Mouse (Mus musculus) intestine, embryonic 15.5 days (tissue): ENCODE data around the gene Ankmy2. TPM values are rescaled to one million over a fixed set of nuclear protein-coding genes. Genes with fewer than 3 reads are reported as not detected.

Experiments used
- ATAC-seq: fragments of 200-750 bp; cut with Nextera tagmentation; 2 replicates; pipeline ENCODE4 v1.8.0; 2017; ENCODE audit warnings: moderate TSS enrichment, moderate library complexity
- H3K27ac ChIP-seq: fragments of 300-500 bp; sonication (generic); 2 replicates; pipeline ENCODE4 v1.5.1; 2015; ENCODE audit warnings: mild to moderate bottlenecking, inconsistent platforms
- H3K27me3 ChIP-seq: fragments of 300-500 bp; sonication (generic); replicated peaks from 2 replicates; pipeline ENCODE4 v1.6.1; 2015; ENCODE audit warnings: inconsistent platforms
- H3K36me3 ChIP-seq: fragments of 300-500 bp; sonication (generic); 2 replicates; pipeline ENCODE4 v1.6.1; 2015; ENCODE audit warnings: inconsistent platforms
- H3K4me1 ChIP-seq: fragments of 300-500 bp; sonication (generic); replicated peaks from 2 replicates; pipeline ENCODE4 v1.6.1; 2015; ENCODE audit warnings: inconsistent platforms
- H3K4me2 ChIP-seq: fragments of 300-500 bp; sonication (generic); replicated peaks from 2 replicates; pipeline ENCODE4 v1.6.1; 2015; ENCODE audit warnings: mild to moderate bottlenecking, inconsistent platforms
- H3K4me3 ChIP-seq: fragments of 300-500 bp; sonication (generic); replicated peaks from 2 replicates; pipeline ENCODE4 v1.5.1; 2015; ENCODE audit warnings: inconsistent platforms
- H3K9ac ChIP-seq: fragments of 300-500 bp; sonication (generic); 2 replicates; pipeline ENCODE4 v1.6.1; 2015; ENCODE audit warnings: inconsistent platforms
- H3K9me3 ChIP-seq: fragments of 300-500 bp; sonication (generic); 2 replicates; pipeline ENCODE4 v1.6.1; 2016; ENCODE audit warnings: inconsistent platforms
- WGBS: fragments of 180-500 bp; shearing (Covaris S2); methylation state at CpG from one replicate; pipeline ENCODE4 v1.1.7; 2015; 5-methylcytosine and 5-hydroxymethylcytosine counted together
- polyA plus RNA-seq: library from polyadenylated mRNA; unstranded; fragments of >200 nt; fragmentation: Nextera tagmentation; extraction: Ambion mirVana; gene quantifications from 2 replicates; pipeline ENCODE4 v1.2.1, GENCODE M21; 2015

The Ankmy2 gene
- polyA plus RNA-seq, 1 experiment from 2014 or later = 37.6 TPM

DNA sequence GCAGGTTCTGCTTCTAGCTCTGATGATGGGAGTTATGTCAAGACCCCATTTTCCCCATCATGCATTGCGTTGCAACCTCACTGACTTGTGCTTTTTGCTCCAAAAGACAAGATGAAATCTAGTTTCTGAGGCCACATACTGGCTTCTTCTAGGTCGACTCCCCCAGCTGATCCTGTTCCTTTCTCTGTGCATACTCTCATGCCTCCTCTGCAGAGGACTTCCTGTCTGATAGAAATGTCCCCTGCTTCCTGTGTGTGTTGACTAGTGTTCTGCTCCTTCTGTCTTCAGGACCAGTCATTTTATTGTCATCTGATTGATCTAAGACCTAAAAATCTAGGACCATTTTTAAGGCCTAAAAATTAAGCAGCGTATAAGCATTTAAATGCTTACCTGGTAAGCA is 21.5 kb upstream of the Ankmy2 start:
- H3K27me3 ChIP-seq = no peaks in the 10 kb centered on the region
- 0 out of 2 replicates have a peak, but pooled peaks cover 5% of the 10 kb centered on the region for H3K36me3 ChIP-seq
- H3K4me3 ChIP-seq = no peak overlapping the region
- ATAC-seq = no peak
- no peaks in the 10 kb centered on the region for H3K4me1 ChIP-seq
- 86% methylated on average over 3 of the region's 3 CpGs for WGBS
- H3K4me2 ChIP-seq = no peak overlapping the region
- no peak overlapping the region for H3K9ac ChIP-seq
- H3K9me3 ChIP-seq = no peaks in the 10 kb centered on the region
- no peak overlapping the region for H3K27ac ChIP-seq

DNA sequence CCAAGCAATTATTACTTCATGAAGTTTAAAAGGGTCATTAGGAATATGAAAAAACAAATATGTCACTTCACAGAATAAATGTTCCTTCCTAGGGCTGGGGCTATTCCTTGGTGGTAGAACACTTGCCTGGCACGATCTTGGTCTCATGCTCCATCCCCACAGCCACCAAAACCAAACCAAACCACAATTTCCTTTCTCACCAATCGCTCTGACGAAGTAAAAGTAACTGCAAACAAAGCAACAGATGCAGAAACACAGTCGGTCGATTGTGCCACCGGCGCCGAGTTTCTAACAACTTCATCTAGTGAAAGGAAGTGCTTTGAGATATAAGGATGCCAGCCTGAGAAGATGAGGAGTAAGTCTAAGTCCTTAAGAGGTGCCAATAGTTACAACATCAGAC is 20.6 kb upstream of the Ankmy2 start:
- no peak overlapping the region for H3K4me3 ChIP-seq
- no peak overlapping the region for H3K9ac ChIP-seq
- WGBS = 97% methylated on average over 8 of the region's 8 CpGs
- H3K9me3 ChIP-seq = no peaks in the 10 kb centered on the region
- no peaks in the 10 kb centered on the region for H3K27me3 ChIP-seq
- no peak for ATAC-seq
- no peak overlapping the region for H3K27ac ChIP-seq
- H3K4me1 ChIP-seq = no peaks in the 10 kb centered on the region
- H3K36me3 ChIP-seq = 0 out of 2 replicates have a peak, but pooled peaks cover 5% of the 10 kb centered on the region
- no peak overlapping the region for H3K4me2 ChIP-seq

DNA sequence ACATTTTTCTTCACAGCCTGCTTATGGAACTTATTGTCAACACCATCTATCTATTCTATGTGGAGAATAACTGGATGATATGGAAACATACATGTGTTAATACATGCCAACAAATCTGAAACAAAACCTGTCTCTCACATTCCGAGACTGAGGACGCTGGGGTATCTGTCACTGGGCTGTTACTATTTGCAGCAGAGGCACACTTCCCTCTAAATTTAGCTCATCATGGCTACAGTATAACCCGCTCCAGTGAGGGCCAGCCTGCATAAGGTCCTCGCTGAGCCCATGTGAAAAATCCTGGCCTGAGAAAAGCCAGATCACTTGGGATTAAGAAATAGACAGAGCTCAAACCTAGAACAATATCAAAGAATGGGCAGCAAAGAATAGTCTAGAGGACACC is 19.7 kb upstream of the Ankmy2 start:
- WGBS = 88% methylated on average over 4 of the region's 4 CpGs
- Histone ChIP-seq H3K27ac (no peak overlapping the region), H3K9ac (no peak overlapping the region), H3K4me1 (no peaks in the 10 kb centered on the region), H3K9me3 (no peaks in the 10 kb centered on the region), H3K36me3 (0 out of 2 replicates have a peak, but pooled peaks cover 5% of the 10 kb centered on the region), H3K4me2 (no peak overlapping the region), H3K27me3 (no peaks in the 10 kb centered on the region), H3K4me3 (no peak overlapping the region)
- no peak for ATAC-seq

DNA sequence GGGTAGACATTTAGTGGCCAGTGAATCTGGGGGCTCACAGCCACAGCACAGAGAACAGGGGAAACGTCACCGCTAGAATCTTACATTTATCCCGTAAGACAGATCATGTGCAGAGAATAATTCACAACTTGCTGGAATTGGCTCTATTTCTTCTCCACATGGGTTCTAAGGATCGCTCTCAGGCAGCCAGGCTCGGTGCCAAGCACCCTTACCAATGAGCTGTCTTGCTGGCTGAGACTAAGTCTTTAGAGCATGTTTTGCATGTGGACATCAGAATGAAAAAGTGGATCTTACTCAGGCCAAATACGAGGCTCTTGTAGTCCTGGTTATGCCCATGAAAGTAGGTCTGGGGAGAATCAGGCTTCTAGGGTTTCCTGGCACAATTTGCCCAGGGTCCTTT is 16.5 kb upstream of the Ankmy2 start:
- no peak overlapping the region for H3K4me2 ChIP-seq
- ATAC-seq = no peak
- H3K27ac ChIP-seq = no peak overlapping the region
- no peaks in the 10 kb centered on the region for H3K27me3 ChIP-seq
- no peaks in the 10 kb centered on the region for H3K4me1 ChIP-seq
- no peaks in the 10 kb centered on the region for H3K9me3 ChIP-seq
- H3K9ac ChIP-seq = no peak overlapping the region
- 92% methylated on average over 6 of the region's 6 CpGs for WGBS
- H3K4me3 ChIP-seq = no peak overlapping the region
- H3K36me3 ChIP-seq = no peaks in the 10 kb centered on the region

DNA sequence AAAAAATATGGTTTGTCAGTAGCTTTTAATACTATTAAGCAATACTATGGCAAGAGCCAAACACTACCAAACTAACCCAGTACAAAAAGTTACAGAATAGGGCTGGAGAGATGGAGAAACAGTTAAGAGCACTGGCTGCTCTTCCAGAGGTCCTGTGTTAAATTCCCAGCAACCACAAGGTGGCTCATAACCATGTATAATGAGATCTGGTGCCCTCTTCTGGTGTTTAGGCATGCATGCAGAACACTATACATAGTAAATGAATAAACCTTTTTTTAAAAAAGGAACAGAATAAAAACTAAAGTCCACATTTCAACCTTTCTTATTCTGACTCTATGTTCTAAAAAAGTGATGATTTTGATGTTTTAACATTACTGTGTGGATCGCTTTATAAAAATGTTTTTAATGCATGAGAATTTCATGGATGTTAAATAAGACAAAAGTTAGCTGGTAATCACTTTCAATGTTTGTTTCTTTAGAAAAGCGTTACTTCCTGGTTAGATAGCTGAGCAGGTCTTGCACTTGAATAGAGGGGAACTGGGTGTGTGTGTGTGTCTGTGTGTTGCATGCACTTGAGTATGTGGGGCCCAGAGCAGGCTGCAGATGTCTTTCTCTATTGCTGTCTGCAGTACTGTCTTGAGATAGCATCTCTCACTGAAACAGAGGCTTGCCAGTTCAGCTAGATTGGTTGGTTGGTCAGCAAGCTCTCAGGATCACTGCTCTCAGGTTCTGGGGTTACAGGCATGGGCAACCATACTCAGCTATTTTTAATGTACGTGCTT is 10.5 kb upstream of the Ankmy2 start:
- H3K4me1 ChIP-seq = 0 out of 2 replicates have a peak, but pooled peaks cover 4% of the 10 kb centered on the region
- no peak overlapping the region for H3K9ac ChIP-seq
- ATAC-seq = no peak
- no peak overlapping the region for H3K4me2 ChIP-seq
- no peaks in the 10 kb centered on the region for H3K36me3 ChIP-seq
- H3K9me3 ChIP-seq = no peaks in the 10 kb centered on the region
- no peak overlapping the region for H3K27ac ChIP-seq
- H3K4me3 ChIP-seq = no peak overlapping the region
- 93% methylated on average over 3 of the region's 3 CpGs for WGBS
- no peaks in the 10 kb centered on the region for H3K27me3 ChIP-seq

DNA sequence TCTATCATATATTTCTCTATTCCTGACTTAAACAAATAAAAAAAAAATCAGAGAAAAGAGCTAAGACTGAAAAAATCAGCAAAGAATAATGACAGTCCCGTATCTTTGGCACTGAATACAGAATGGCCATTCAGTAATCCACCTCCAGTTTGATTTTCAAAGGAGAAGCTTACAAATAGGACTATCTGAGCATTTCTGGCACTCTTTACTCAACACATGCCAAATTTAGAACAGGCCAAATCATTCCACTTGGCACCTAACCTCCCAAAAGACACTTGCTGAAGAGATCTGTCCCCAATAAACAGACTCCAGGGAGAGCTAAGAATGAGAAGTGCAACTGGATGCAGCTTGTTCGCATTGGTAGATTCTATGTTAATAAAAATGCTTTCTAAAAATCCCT is 6.6 kb upstream of the Ankmy2 start:
- ATAC-seq = no peak
- Histone ChIP-seq H3K4me3 (no peak overlapping the region), H3K4me2 (no peak overlapping the region), H3K9ac (no peak overlapping the region), H3K27me3 (no peaks in the 10 kb centered on the region), H3K4me1 (0 out of 2 replicates have a peak, but pooled peaks cover 9% of the 10 kb centered on the region), H3K9me3 (no peaks in the 10 kb centered on the region), H3K27ac (no peak overlapping the region), H3K36me3 (no peaks in the 10 kb centered on the region)
- 89% methylated on average over 2 of the region's 2 CpGs for WGBS

DNA sequence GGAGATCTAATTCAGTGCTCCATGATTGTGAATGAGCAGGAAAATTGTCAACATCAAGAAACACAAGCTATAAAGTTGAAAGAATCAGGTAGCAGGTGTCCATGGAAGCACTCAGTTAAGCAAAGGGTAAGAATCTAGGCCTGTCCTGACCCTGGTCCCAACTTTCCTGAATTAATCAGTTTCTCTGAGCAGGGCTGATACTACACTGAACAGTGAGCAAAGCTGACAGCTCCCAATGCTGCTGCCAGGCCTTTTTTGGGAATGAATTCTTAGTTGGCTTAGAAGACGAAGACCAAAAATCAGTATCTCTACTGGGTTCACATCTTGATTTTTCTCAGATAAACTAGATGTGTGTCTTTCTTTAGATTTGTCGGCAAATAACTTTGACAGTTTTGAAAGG is 6.2 kb upstream of the Ankmy2 start:
- no peak overlapping the region for H3K4me2 ChIP-seq
- ATAC-seq = no peak
- no peaks in the 10 kb centered on the region for H3K36me3 ChIP-seq
- H3K9ac ChIP-seq = no peak overlapping the region
- H3K27me3 ChIP-seq = no peaks in the 10 kb centered on the region
- H3K9me3 ChIP-seq = no peaks in the 10 kb centered on the region
- 86% methylated on average over 2 of the region's 2 CpGs for WGBS
- H3K4me3 ChIP-seq = no peak overlapping the region
- H3K27ac ChIP-seq = no peak overlapping the region
- 0 out of 2 replicates have a peak, but pooled peaks cover 9% of the 10 kb centered on the region for H3K4me1 ChIP-seq

DNA sequence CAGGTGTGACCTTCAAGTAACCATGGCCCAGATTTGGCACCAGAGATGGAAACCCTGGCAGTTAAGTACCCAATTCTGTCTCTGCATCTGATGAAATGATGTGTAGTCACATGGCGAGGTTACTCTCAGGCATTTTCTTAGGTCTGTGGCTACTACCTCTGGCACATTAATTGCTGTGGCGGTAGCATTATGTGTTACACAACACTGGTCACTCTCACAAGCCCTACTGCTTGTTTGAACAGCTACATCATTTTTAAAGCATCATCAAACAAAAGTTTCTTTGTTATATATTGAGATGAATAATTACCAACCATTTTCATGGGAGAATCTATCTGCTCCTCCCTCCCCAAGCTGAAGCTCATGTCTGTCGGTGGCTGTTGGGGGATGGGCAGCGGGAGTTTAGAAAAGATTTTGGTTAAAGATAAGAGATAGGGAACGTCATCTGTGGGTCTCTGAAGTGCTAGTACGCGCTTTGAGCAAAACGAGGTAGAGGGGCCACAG is 1.7 kb upstream of the Ankmy2 start:
- no peaks in the 10 kb centered on the region for H3K9me3 ChIP-seq
- peak overlapping the region; percentile 93 for H3K4me3 ChIP-seq
- H3K27me3 ChIP-seq = no peaks in the 10 kb centered on the region
- peaks cover 11% of the 10 kb centered on the region; the same call in 1 of the 2 replicates for H3K4me1 ChIP-seq
- peak overlapping the region; percentile 83 for H3K4me2 ChIP-seq
- WGBS = 10% methylated on average over 8 of the region's 8 CpGs
- H3K9ac ChIP-seq = peak overlapping the region; percentile 92
- no peak overlapping the region for H3K27ac ChIP-seq
- no peak for ATAC-seq
- no peaks in the 10 kb centered on the region for H3K36me3 ChIP-seq

DNA sequence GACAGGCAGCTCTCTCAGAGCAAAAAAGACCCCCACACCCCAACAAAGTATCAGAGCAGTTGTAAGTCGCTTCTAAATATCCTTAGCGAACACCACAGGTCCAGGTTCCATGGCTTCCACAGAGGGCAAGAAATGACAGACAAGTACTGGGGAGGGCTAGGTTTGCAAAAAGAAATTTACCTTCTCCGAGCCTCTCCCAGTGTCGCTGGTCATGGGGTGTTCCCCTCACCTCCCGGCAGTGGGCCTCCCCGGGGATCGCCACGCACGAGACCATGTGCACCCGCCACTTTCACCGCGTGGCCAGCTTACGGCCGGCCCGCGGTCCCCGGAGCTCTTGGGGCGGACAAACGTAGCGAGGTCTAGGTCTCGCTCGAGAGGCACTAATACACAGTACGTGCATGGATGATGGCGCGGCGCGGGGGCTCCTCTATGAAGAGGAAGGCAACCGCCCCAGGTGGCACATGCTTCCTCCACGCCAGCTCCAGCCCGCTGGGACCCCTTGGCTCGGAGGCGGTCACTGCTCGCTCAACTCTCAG is 745 bp upstream of the Ankmy2 start:
- Histone ChIP-seq H3K9me3 (no peaks in the 10 kb centered on the region), H3K27ac (peak overlapping the region; percentile 96), H3K4me1 (peaks cover 11% of the 10 kb centered on the region; the same call in 1 of the 2 replicates), H3K4me2 (peak overlapping the region; percentile 83), H3K27me3 (no peaks in the 10 kb centered on the region), H3K4me3 (peak overlapping the region; percentile 93), H3K9ac (peak overlapping the region; percentile 92), H3K36me3 (no peaks in the 10 kb centered on the region)
- ATAC-seq = peak; percentile 48
- under 1% methylated on average over 33 of the region's 33 CpGs for WGBS

DNA sequence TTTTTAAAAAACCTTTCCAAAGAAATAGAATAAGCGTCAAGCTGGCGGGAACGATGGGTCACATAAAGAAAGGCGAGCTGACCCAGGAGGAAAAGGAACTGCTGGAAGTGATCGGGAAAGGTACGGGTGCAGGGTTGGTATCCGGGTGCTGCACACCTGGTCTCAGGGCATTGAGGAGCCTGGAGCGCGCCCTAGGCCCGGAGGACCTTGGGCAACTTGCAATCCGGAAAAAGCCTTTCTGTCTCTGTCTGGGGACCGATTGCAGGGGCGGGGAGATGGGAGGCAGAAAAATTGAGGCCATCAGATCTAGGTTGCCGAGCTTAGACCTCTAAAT is 357 bp downstream of the Ankmy2 start:
- under 1% methylated on average over 14 of the region's 14 CpGs for WGBS
- peak; percentile 63 for ATAC-seq
- Histone ChIP-seq H3K36me3 (no peaks in the 10 kb centered on the region), H3K4me2 (peak overlapping the region; percentile 83), H3K4me1 (peaks cover 11% of the 10 kb centered on the region; the same call in 1 of the 2 replicates), H3K9ac (peak overlapping the region; percentile 73), H3K27ac (peak overlapping the region; percentile 96), H3K27me3 (no peaks in the 10 kb centered on the region), H3K9me3 (no peaks in the 10 kb centered on the region), H3K4me3 (peak overlapping the region; percentile 93)

DNA sequence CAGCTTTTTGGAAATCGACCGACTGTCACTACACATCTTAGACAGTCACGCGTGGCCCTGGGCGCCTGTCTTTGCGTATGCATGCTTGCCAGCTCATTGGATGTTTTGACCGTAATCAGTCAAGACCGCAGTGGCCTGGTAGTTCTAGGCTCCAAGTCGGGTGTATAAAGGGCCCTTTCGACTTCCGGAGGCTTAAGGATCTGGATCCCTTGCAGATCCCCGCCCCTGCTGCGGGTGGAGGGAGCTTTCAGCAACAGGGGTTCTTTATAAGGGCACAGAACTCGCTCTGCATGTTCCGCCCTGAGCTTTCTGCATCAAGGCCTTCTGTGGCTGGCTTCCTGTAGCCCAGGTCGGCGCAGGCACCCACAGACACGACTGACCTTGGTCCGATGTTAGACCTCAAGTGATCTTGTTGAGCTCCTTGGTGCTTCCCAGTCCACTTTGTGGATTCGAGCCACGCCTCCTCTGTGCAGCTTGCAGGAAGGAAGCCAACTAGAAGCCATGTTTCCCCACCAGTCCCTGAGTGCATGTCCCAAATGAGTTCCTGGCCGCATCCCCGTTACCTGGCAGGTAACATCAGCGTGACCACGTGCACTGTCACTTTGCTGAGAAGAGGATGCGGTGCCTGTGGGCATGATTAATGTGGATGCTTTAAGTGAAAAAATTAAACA is 859 bp downstream of the Ankmy2 start, which contains the start of gene Bzw2:
TSS of gene Bzw2 (minus strand) at position 443 of the 671 bp plus-strand sequence.
- Histone ChIP-seq H3K9me3 (no peaks in the 10 kb centered on the region), H3K4me1 (peaks cover 11% of the 10 kb centered on the region; the same call in 1 of the 2 replicates), H3K4me3 (peak within 1 kb of the TSS; percentile 93), H3K27me3 (no peaks in the 10 kb centered on the region), H3K27ac (peak within 1 kb of the TSS; percentile 96), H3K36me3 (no peaks in the 10 kb centered on the region), H3K9ac (peak within 1 kb of the TSS; percentile 73), H3K4me2 (peak within 1 kb of the TSS; percentile 83)
- ATAC-seq = peak; percentile 64
- 1% methylated on average over 26 of the region's 26 CpGs for WGBS

DNA sequence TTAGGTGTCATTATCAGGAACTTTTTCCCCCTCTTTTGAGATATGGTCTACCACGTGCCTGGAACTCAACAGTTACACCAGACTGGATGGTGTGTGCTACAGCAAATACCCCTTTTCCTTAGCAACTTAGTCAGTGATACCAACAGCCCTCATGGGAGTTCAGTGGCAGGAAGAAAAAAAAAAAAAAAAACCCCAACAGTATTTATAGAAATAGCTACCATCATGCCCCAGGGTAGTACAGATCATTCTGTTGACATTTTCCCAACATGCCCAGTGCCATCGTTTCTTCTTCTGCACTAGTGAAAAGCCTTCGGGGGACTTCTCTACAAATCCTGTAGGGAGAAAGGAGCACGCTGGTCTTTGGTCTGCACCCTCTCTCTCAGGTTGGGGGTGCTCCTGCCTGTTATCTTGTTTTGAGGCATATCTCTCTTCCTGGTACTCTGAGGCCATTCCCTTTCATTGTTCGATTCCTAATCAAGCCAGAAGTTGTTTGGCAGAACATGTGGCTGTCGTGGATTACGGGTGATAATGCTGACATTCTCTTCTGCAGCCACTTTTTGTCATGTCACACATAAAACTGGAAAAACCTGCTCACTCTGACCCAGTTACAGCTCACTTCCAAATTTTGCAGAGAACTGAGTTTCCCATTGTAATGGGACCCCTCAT is 7.3 kb downstream of the Ankmy2 start:
- H3K27me3 ChIP-seq = no peaks in the 10 kb centered on the region
- H3K4me2 ChIP-seq = no peak overlapping the region
- no peaks in the 10 kb centered on the region for H3K9me3 ChIP-seq
- ATAC-seq = no peak
- no peak overlapping the region for H3K4me3 ChIP-seq
- H3K4me1 ChIP-seq = no peaks in the 10 kb centered on the region
- WGBS = 64% methylated on average over 7 of the region's 7 CpGs
- H3K27ac ChIP-seq = no peak overlapping the region
- no peaks in the 10 kb centered on the region for H3K36me3 ChIP-seq
- no peak overlapping the region for H3K9ac ChIP-seq
